Mouse (Mus musculus) midbrain, embryonic 12.5 days (tissue): ENCODE results near the gene Adra2a. TPM values are rescaled to one million over a fixed set of nuclear protein-coding genes. Genes with fewer than 3 reads are reported as not detected.
A peak's percentile ranks its signal among the peaks of the same experiment; 100 is the strongest.

ENCODE experiments used
- ATAC-seq: fragments of 200-750 bp; cut with Nextera tagmentation; 2 replicates; pipeline ENCODE4 v1.8.0; 2017; ENCODE audit warnings: low read depth, moderate TSS enrichment, moderate library complexity; ENCODE audit not compliant: low FRiP score
- H3K27ac ChIP-seq: fragments of 300-500 bp; sonication (generic); replicated peaks from 2 replicates; pipeline ENCODE4 v1.5.1; 2016; ENCODE audit warnings: mild to moderate bottlenecking
- H3K27me3 ChIP-seq: fragments of 300-500 bp; sonication (generic); 2 replicates; pipeline ENCODE4 v1.6.1; 2016; ENCODE audit warnings: mild to moderate bottlenecking
- H3K36me3 ChIP-seq: fragments of 300-500 bp; sonication (generic); 2 replicates; pipeline ENCODE4 v1.6.1; 2016
- H3K4me1 ChIP-seq: fragments of 300-500 bp; sonication (generic); 2 replicates; pipeline ENCODE4 v1.6.1; 2016
- H3K4me2 ChIP-seq: fragments of 300-500 bp; sonication (generic); replicated peaks from 2 replicates; pipeline ENCODE4 v1.6.1; 2016; ENCODE audit warnings: mild to moderate bottlenecking, moderate library complexity
- H3K4me3 ChIP-seq: fragments of 300-500 bp; sonication (generic); 2 replicates; pipeline ENCODE4 v1.5.1; 2016; ENCODE audit warnings: mild to moderate bottlenecking
- H3K9ac ChIP-seq: fragments of 300-500 bp; sonication (generic); replicated peaks from 2 replicates; pipeline ENCODE4 v1.6.1; 2016; ENCODE audit warnings: mild to moderate bottlenecking, moderate library complexity
- H3K9me3 ChIP-seq: fragments of 300-500 bp; sonication (generic); 2 replicates; pipeline ENCODE4 v1.6.1; 2016; ENCODE audit warnings: mild to moderate bottlenecking
- WGBS: fragments of 180-500 bp; shearing (Covaris S2); methylation state at CpG from one replicate; pipeline ENCODE4 v1.1.7; 2016; 5-methylcytosine and 5-hydroxymethylcytosine counted together
- polyA plus RNA-seq: library from polyadenylated mRNA; unstranded; fragments of >200 nt; fragmentation: Nextera tagmentation; extraction: Ambion mirVana; gene quantifications from 2 replicates; pipeline ENCODE4 v1.2.1, GENCODE M21; 2016

The Adra2a gene
- 2.3 and 3.1 TPM in 2 replicates for polyA plus RNA-seq

- Histone ChIP-seq H3K4me2 (peak within 1 kb of the TSS; percentile 85), H3K27me3 (peaks cover 42% of the 10 kb centered on the region), H3K36me3 (no peaks in the 10 kb centered on the region), H3K4me1 (peaks cover 28% of the 10 kb centered on the region), H3K27ac (0 out of 2 replicates have a peak within 1 kb of the TSS, but pooled peaks have one; percentile 8), H3K9me3 (no peaks in the 10 kb centered on the region), H3K4me3 (peak within 1 kb of the TSS; percentile 45), H3K9ac (peak within 1 kb of the TSS; percentile 48)
- no peak for ATAC-seq
- WGBS = 76% methylated on average over 5 of the region's 5 CpGs
These were observed at the start of gene Adra2a for GRCm38 (mm10) chr19:54043851-54044250. Gene Adra2a, plus strand, starts transcription at chr19:54044151.

- no peaks in the 10 kb centered on the region for H3K9me3 ChIP-seq
- H3K27ac ChIP-seq = no peak overlapping the region
- no peak overlapping the region for H3K4me3 ChIP-seq
- 85% methylated on average over 1 of the region's 1 CpGs for WGBS
- no peak overlapping the region for H3K9ac ChIP-seq
- no peaks in the 10 kb centered on the region for H3K27me3 ChIP-seq
- ATAC-seq = no peak
- H3K4me1 ChIP-seq = peaks cover 4% of the 10 kb centered on the region; the same call in 1 of the 2 replicates
- no peak overlapping the region for H3K4me2 ChIP-seq
- no peaks in the 10 kb centered on the region for H3K36me3 ChIP-seq
These were observed 49.7 kb upstream of the Adra2a start for GRCm38 (mm10) chr19:53994276-53994675.

GRCm38 (mm10) chr19:54010973-54011372 is 33.0 kb upstream of the Adra2a start:
- H3K27ac ChIP-seq = no peak overlapping the region
- no peak for ATAC-seq
- H3K27me3 ChIP-seq = no peaks in the 10 kb centered on the region
- 62% methylated on average over 4 of the region's 4 CpGs for WGBS
- no peak overlapping the region for H3K4me3 ChIP-seq
- H3K4me1 ChIP-seq = no peaks in the 10 kb centered on the region
- H3K4me2 ChIP-seq = no peak overlapping the region
- no peak overlapping the region for H3K9ac ChIP-seq
- no peaks in the 10 kb centered on the region for H3K36me3 ChIP-seq
- H3K9me3 ChIP-seq = no peaks in the 10 kb centered on the region

- 94% methylated on average over 5 of the region's 5 CpGs for WGBS
- Histone ChIP-seq H3K4me3 (no peak overlapping the region), H3K27me3 (no peaks in the 10 kb centered on the region), H3K36me3 (no peaks in the 10 kb centered on the region), H3K9me3 (no peaks in the 10 kb centered on the region), H3K4me2 (no peak overlapping the region), H3K4me1 (no peaks in the 10 kb centered on the region), H3K27ac (no peak overlapping the region), H3K9ac (no peak overlapping the region)
- ATAC-seq = no peak
These were observed 29.0 kb upstream of the Adra2a start for GRCm38 (mm10) chr19:54014999-54015398.

- Histone ChIP-seq H3K27ac (no peak overlapping the region), H3K36me3 (no peaks in the 10 kb centered on the region), H3K4me3 (no peak overlapping the region), H3K27me3 (no peaks in the 10 kb centered on the region), H3K4me1 (no peaks in the 10 kb centered on the region), H3K9ac (no peak overlapping the region), H3K9me3 (no peaks in the 10 kb centered on the region), H3K4me2 (no peak overlapping the region)
- ATAC-seq = no peak
- 96% methylated on average over 5 of the region's 5 CpGs for WGBS
These were observed 28.4 kb upstream of the Adra2a start for GRCm38 (mm10) chr19:54015503-54015902.

- H3K4me1 ChIP-seq = no peaks in the 10 kb centered on the region
- no peak for ATAC-seq
- 83% methylated on average over 6 of the region's 6 CpGs for WGBS
- H3K9me3 ChIP-seq = no peaks in the 10 kb centered on the region
- peaks cover 29% of the 10 kb centered on the region for H3K36me3 ChIP-seq
- H3K4me2 ChIP-seq = no peak overlapping the region
- H3K27me3 ChIP-seq = no peaks in the 10 kb centered on the region
- no peak overlapping the region for H3K9ac ChIP-seq
- H3K27ac ChIP-seq = no peak overlapping the region
- no peak overlapping the region for H3K4me3 ChIP-seq
These were observed 8.9 kb upstream of the Adra2a start for GRCm38 (mm10) chr19:54035100-54035499.

GRCm38 (mm10) chr19:54039441-54039840 is 4.5 kb upstream of the Adra2a start:
- no peak overlapping the region for H3K4me3 ChIP-seq
- H3K9me3 ChIP-seq = no peaks in the 10 kb centered on the region
- no peak overlapping the region for H3K9ac ChIP-seq
- WGBS = 71% methylated on average over 7 of the region's 7 CpGs
- H3K36me3 ChIP-seq = peaks cover 14% of the 10 kb centered on the region
- H3K27me3 ChIP-seq = no peaks in the 10 kb centered on the region
- ATAC-seq = no peak
- no peak overlapping the region for H3K27ac ChIP-seq
- no peak overlapping the region for H3K4me2 ChIP-seq
- no peaks in the 10 kb centered on the region for H3K4me1 ChIP-seq

- Histone ChIP-seq H3K4me2 (no peak overlapping the region), H3K36me3 (peaks cover 8% of the 10 kb centered on the region; the same call in 1 of the 2 replicates), H3K27me3 (peaks cover 8% of the 10 kb centered on the region), H3K4me1 (peaks cover 7% of the 10 kb centered on the region), H3K4me3 (no peak overlapping the region), H3K9ac (no peak overlapping the region), H3K27ac (no peak overlapping the region), H3K9me3 (no peaks in the 10 kb centered on the region)
- WGBS = 66% methylated on average over 4 of the region's 4 CpGs
- ATAC-seq = no peak
These were observed 3.5 kb upstream of the Adra2a start for GRCm38 (mm10) chr19:54040356-54041028.

GRCm38 (mm10) chr19:54041029-54041367 is 3.0 kb upstream of the Adra2a start:
- Histone ChIP-seq H3K9ac (no peak overlapping the region), H3K36me3 (peaks cover 6% of the 10 kb centered on the region; the same call in 1 of the 2 replicates), H3K27ac (no peak overlapping the region), H3K4me1 (peaks cover 12% of the 10 kb centered on the region), H3K9me3 (no peaks in the 10 kb centered on the region), H3K27me3 (peaks cover 13% of the 10 kb centered on the region), H3K4me2 (no peak overlapping the region), H3K4me3 (no peak overlapping the region)
- WGBS = 32% methylated on average over 5 of the region's 5 CpGs
- ATAC-seq = no peak

GRCm38 (mm10) chr19:54044507-54045371 is 788 bp downstream of the Adra2a start:
- Histone ChIP-seq H3K27me3 (peaks cover 51% of the 10 kb centered on the region), H3K4me2 (peak overlapping the region; percentile 85), H3K9ac (peak overlapping the region; percentile 48), H3K27ac (0 out of 2 replicates have a peak overlapping the region, but pooled peaks have one; percentile 8), H3K4me3 (peak overlapping the region; percentile 45), H3K4me1 (peaks cover 28% of the 10 kb centered on the region), H3K9me3 (no peaks in the 10 kb centered on the region), H3K36me3 (no peaks in the 10 kb centered on the region)
- ATAC-seq = peak; percentile 91
- under 1% methylated on average over 58 of the region's 59 CpGs for WGBS

- Histone ChIP-seq H3K36me3 (no peaks in the 10 kb centered on the region), H3K4me1 (peaks cover 28% of the 10 kb centered on the region), H3K4me3 (peak overlapping the region; percentile 45), H3K27ac (0 out of 2 replicates have a peak overlapping the region, but pooled peaks have one; percentile 8), H3K4me2 (peak overlapping the region; percentile 85), H3K9me3 (no peaks in the 10 kb centered on the region), H3K9ac (peak overlapping the region; percentile 48), H3K27me3 (peaks cover 56% of the 10 kb centered on the region)
- peak; percentile 45 for ATAC-seq
- under 1% methylated on average over 29 of the region's 29 CpGs for WGBS
These were observed 1.5 kb downstream of the Adra2a start for GRCm38 (mm10) chr19:54045412-54045811.
